ENCODE assay signal across 29 mouse cellular contexts in the genomic region with DNA sequence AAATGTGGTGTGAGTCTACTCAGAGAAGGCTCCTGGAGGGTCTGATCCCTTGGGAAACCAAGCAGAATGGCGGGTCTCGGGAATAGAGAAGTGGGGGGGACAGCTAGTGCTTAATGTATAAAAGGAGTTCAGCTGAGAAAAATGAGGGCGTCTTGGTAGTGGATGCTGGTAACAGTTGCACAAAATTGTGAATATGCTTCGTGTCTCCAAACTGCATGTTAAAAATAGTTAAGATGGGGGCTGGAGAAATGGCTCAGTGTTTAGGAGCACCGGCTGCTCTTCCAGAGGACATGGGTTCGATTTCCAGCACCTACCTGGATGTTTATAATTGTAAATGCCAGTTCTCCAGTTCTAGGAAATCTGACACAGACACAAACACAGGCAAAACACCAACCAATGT. TPM values are rescaled to one million over a fixed set of nuclear protein-coding genes. Genes with fewer than 3 reads are reported as not detected.
DNase-seq lines count a peak whose midpoint lies in the region; ATAC-seq and TF ChIP-seq lines count a peak whose summit lies in the region.
"Had no signal": no experiment of that assay in that cellular context is flagged by ENCODE, and none has a peak within 500 bp of the region (broad histone marks: within the 10 kb centered on the region; RNA-seq: fewer than 3 reads in every experiment).

No protein-coding gene starts in this region.

- TF ChIP-seq CTCF in CH12.LX (conservative IDR thresholded peaks at IDR 0.05 in 1 of 2, IDR thresholded peaks at IDR 0.05 in 1 of 2; ENCODE audit: low read depth in 2 of 2, low read length in 2 of 2), result no peak
- TF ChIP-seq CTCF in cortical plate, adult 2 months (IDR thresholded peaks at IDR 0.05; ENCODE audit: extremely low read depth, insufficient read depth, low read length), result no peak

- no peak for TF ChIP-seq EP300 in CH12.LX (IDR thresholded peaks at IDR 0.05; ENCODE audit: low read length)

- H3K27me3 ChIP-seq in midbrain, embryonic 11.5 days (ENCODE audit: control insufficient read depth, insufficient read depth, low read length), result peaks cover 30% of the 10 kb centered on the region
- H3K27me3 ChIP-seq in midbrain, embryonic 14.5 days (ENCODE audit: control insufficient read depth, insufficient read depth, low read length), result peaks cover 25% of the 10 kb centered on the region
- H3K27me3 ChIP-seq in CH12.LX (replicated peaks), result no peaks in the 10 kb centered on the region

- in situ Hi-C loops in CH12.LX (cut with MboI; ENCODE audit: low pct_ligation_motif_present, low pct_unique_long_range_greater_than_20kb, low sequenced_read_pairs), result no loop called here

- H3K4me1 ChIP-seq in midbrain, embryonic 11.5 days (ENCODE audit: control insufficient read depth, insufficient read depth, low read length), result 0 out of 2 replicates have a peak, but pooled peaks cover 2% of the 10 kb centered on the region
- H3K4me1 ChIP-seq in midbrain, embryonic 14.5 days (ENCODE audit: control insufficient read depth, insufficient read depth, low read length), result peaks cover 4% of the 10 kb centered on the region; the same call in 1 of the 2 replicates
- H3K4me1 ChIP-seq in CH12.LX (ENCODE audit: control insufficient read depth in 1 of 2, insufficient read depth in 2 of 2), result peaks cover 34 to 73% of the 10 kb centered on the region in 2 experiments
- H3K4me1 ChIP-seq in cortical plate, adult 2 months (ENCODE audit: control insufficient read depth, insufficient read depth, low read length), result peaks cover 15% of the 10 kb centered on the region

- peaks cover 72% of the 10 kb centered on the region for H3K79me2 ChIP-seq in CH12.LX (replicated peaks; ENCODE audit: control insufficient read depth, extremely low read depth, insufficient read depth, poor library complexity, severe bottlenecking)

- no peak for TF ChIP-seq RAD21 in CH12.LX (IDR thresholded peaks at IDR 0.05; ENCODE audit: low read depth, low read length)

- no peak for TF ChIP-seq POLR2A in CH12.LX (IDR thresholded peaks at IDR 0.05; ENCODE audit: low read depth, low read length)
- TF ChIP-seq POLR2A in cortical plate, adult 2 months (IDR thresholded peaks at IDR 0.05; ENCODE audit: extremely low read depth, insufficient read depth, low read length), result no peak

- no peak overlapping the region for H3K4me3 ChIP-seq in midbrain, embryonic 11.5 days (ENCODE audit: low read depth, low read length)
- no peak overlapping the region for H3K4me3 ChIP-seq in midbrain, embryonic 14.5 days (replicated peaks; ENCODE audit: low read depth, low read length)
- H3K4me3 ChIP-seq in CH12.LX (replicated peaks in 1 of 3; ENCODE audit: low read depth in 2 of 3, low read length in 2 of 3, poor library complexity in 1 of 3), result no peak overlapping the region
- no peak overlapping the region for H3K4me3 ChIP-seq in cortical plate, adult 2 months (ENCODE audit: insufficient read depth, low read length)
- H3K4me3 ChIP-seq: embryonic facial prominence, embryonic 10.5 days; embryonic facial prominence, embryonic 12.5 days; forebrain, embryonic 13.5 days; forebrain, embryonic 15.5 days had no signal

- no peaks in the 10 kb centered on the region for H3K36me3 ChIP-seq in midbrain, embryonic 11.5 days (ENCODE audit: control insufficient read depth, insufficient read depth, low read length)
- H3K36me3 ChIP-seq in midbrain, embryonic 14.5 days (ENCODE audit: control insufficient read depth, insufficient read depth, low read length), result no peaks in the 10 kb centered on the region
- H3K36me3 ChIP-seq in CH12.LX (replicated peaks in 1 of 2; ENCODE audit: control insufficient read depth in 1 of 2, insufficient read depth in 1 of 2, low read length in 1 of 2), result peaks cover 7 to 30% of the 10 kb centered on the region in 2 experiments
- H3K36me3 ChIP-seq: embryonic facial prominence, embryonic 10.5 days; embryonic facial prominence, embryonic 12.5 days; forebrain, embryonic 15.5 days had no signal

- no peak overlapping the region for H3K4me2 ChIP-seq in midbrain, embryonic 11.5 days
- no peak overlapping the region for H3K4me2 ChIP-seq in midbrain, embryonic 14.5 days (ENCODE audit: low read length)
- no peak overlapping the region for H3K4me2 ChIP-seq in CH12.LX (ENCODE audit: insufficient read depth, low read depth, poor library complexity, severe bottlenecking)
- H3K4me2 ChIP-seq: embryonic facial prominence, embryonic 12.5 days; forebrain, embryonic 13.5 days; forebrain, embryonic 15.5 days had no signal

- H3K9me3 ChIP-seq in midbrain, embryonic 11.5 days (ENCODE audit: control insufficient read depth, low read length), result no peaks in the 10 kb centered on the region
- no peaks in the 10 kb centered on the region for H3K9me3 ChIP-seq in midbrain, embryonic 14.5 days (ENCODE audit: control insufficient read depth, low read length)
- H3K9me3 ChIP-seq in CH12.LX (replicated peaks; ENCODE audit: low read length), result peaks cover 3% of the 10 kb centered on the region
- H3K9me3 ChIP-seq: embryonic facial prominence, embryonic 10.5 days; embryonic facial prominence, embryonic 12.5 days; forebrain, embryonic 13.5 days; forebrain, embryonic 15.5 days had no signal

- dilution Hi-C loops in CH12.LX (cut with MboI; ENCODE audit: extremely low pct_ligation_motif_present, extremely low pct_unique_long_range_greater_than_20kb, low sequenced_read_pairs), result no loop called here

- H3K9ac ChIP-seq in midbrain, embryonic 11.5 days (ENCODE audit: low read length), result no peak overlapping the region
- H3K9ac ChIP-seq in midbrain, embryonic 14.5 days (replicated peaks; ENCODE audit: low read length), result no peak overlapping the region
- H3K9ac ChIP-seq in CH12.LX (ENCODE audit: insufficient read depth, low read depth), result no peak overlapping the region
- H3K9ac ChIP-seq: embryonic facial prominence, embryonic 12.5 days; forebrain, embryonic 13.5 days; forebrain, embryonic 15.5 days; forebrain, postnatal 0 days had no signal

- WGBS in midbrain, embryonic 11.5 days, result 82% methylated on average over 6 of the region's 6 CpGs
- WGBS in midbrain, embryonic 14.5 days, result 85% methylated on average over 6 of the region's 6 CpGs

- H3K27ac ChIP-seq in midbrain, embryonic 11.5 days (ENCODE audit: low read depth, low read length), result no peak overlapping the region
- no peak overlapping the region for H3K27ac ChIP-seq in midbrain, embryonic 14.5 days (replicated peaks; ENCODE audit: low read depth, low read length)
- H3K27ac ChIP-seq in CH12.LX (ENCODE audit: insufficient read depth, low read depth), result peak overlapping the region; percentile 63; the same call in 1 of the 2 replicates
- H3K27ac ChIP-seq in cortical plate, adult 2 months (ENCODE audit: insufficient read depth, low read length), result peak overlapping the region; percentile 44; the same call in 1 of the 2 replicates
- H3K27ac ChIP-seq: embryonic facial prominence, embryonic 10.5 days; embryonic facial prominence, embryonic 12.5 days; forebrain, embryonic 13.5 days; forebrain, embryonic 15.5 days had no signal

- ATAC-seq in frontal cortex, adult (ENCODE audit: low TSS enrichment), result 0 out of 2 replicates have a peak, but pooled peaks have one; percentile 11
- ATAC-seq in midbrain, embryonic 11.5 days (ENCODE audit: low FRiP score), result no peak
- no peak for ATAC-seq in midbrain, embryonic 14.5 days (ENCODE audit: low FRiP score, low TSS enrichment)
- ATAC-seq: activated CD4-positive, CD25-positive, alpha-beta regulatory T cell, adult 4 months; CD4-positive, CD25-positive, alpha-beta regulatory T cell, adult 4 months; forebrain, embryonic 13.5 days; forebrain, embryonic 15.5 days; forebrain, postnatal 0 days had no signal

- DNase-seq in frontal cortex, postnatal 25 days (ENCODE audit: low spot score in 2 of 2), result no peak
- peak; percentile 39 for DNase-seq in midbrain, embryonic 11.5 days (ENCODE audit: low spot score, missing footprints)
- no peak for DNase-seq in midbrain, embryonic 14.5 days
- no peak for DNase-seq in CH12.LX (ENCODE audit: extremely low read depth)
- DNase-seq in cerebellum, postnatal 25 days, result no peak
- DNase-seq in adrenal gland, adult 2 months, result no peak
- DNase-seq: adrenal gland, postnatal 10 days; adrenal gland, postnatal 25 days; B cell, adult 2 months; cerebellum, adult 11-12 months; cerebellum, adult 2 months; cerebellum, postnatal 10 days; cerebellum, postnatal 36 days; forebrain, postnatal 0 days had no signal

RNA-seq across cellular contexts. Expression of gene Adap1, which starts 4.1 kb away (rescaled TPM):
- 2.4 TPM in 2 replicates for polyA plus RNA-seq in midbrain, embryonic 11.5 days (2014; fragmentation: Nextera tagmentation; extraction: Ambion mirVana)
- 38.6 and 64.0 TPM in 2 replicates for polyA plus RNA-seq in midbrain, embryonic 14.5 days (2014; fragmentation: Nextera tagmentation; extraction: Ambion mirVana)
- 73.2 and 93.9 TPM in 2 replicates for total RNA-seq in CH12.LX (2012; rRNA removed)
- total RNA-seq in CH12.LX (2014; rRNA removed), result 53.9 and 55.3 TPM in 2 replicates
- 61.8 and 70.7 TPM in 2 replicates for polyA plus RNA-seq in CH12.LX (2012; ENCODE audit: insufficient read length, low read depth)
- polyA plus RNA-seq in cortical plate, adult 2 months (2012; rRNA removed), result 271 and 275 TPM in 2 replicates
- 1 to 10 TPM; 4.9 to 5.0 TPM for total RNA-seq in adrenal gland, adult 2 months (2021)
- 8.6 and 10.5 TPM in 2 replicates for polyA plus RNA-seq in adrenal gland, adult 2 months (2012; rRNA removed)

RNA-seq across cellular contexts. Expression of gene Cox19, which starts 29.9 kb away (rescaled TPM):
- polyA plus RNA-seq in midbrain, embryonic 11.5 days (2014; fragmentation: Nextera tagmentation; extraction: Ambion mirVana), result 124 and 133 TPM in 2 replicates
- 129 and 130 TPM in 2 replicates for polyA plus RNA-seq in midbrain, embryonic 14.5 days (2014; fragmentation: Nextera tagmentation; extraction: Ambion mirVana)
- total RNA-seq in CH12.LX (2012; rRNA removed), result 30.1 and 38.8 TPM in 2 replicates
- total RNA-seq in CH12.LX (2014; rRNA removed), result 32.1 and 32.3 TPM in 2 replicates
- polyA plus RNA-seq in CH12.LX (2012; ENCODE audit: insufficient read length, low read depth), result 70.1 and 74.0 TPM in 2 replicates
- polyA plus RNA-seq in cortical plate, adult 2 months (2012; rRNA removed), result 90.2 and 92.7 TPM in 2 replicates
- total RNA-seq in adrenal gland, adult 2 months (2021), result 10 to 100 TPM; 81.2 to 85.7 TPM
- 97.6 and 107 TPM in 2 replicates for polyA plus RNA-seq in adrenal gland, adult 2 months (2012; rRNA removed)

RNA-seq across cellular contexts. Expression of gene Cyp2w1, which starts 31.1 kb away (rescaled TPM):
- polyA plus RNA-seq in midbrain, embryonic 11.5 days (2014; fragmentation: Nextera tagmentation; extraction: Ambion mirVana), result not detected in 2 replicates
- not detected in 2 replicates for polyA plus RNA-seq in midbrain, embryonic 14.5 days (2014; fragmentation: Nextera tagmentation; extraction: Ambion mirVana)
- total RNA-seq in CH12.LX (2012; rRNA removed) (not detected in 2 replicates), CH12.LX (2014; rRNA removed) (not detected in 2 replicates)
- polyA plus RNA-seq in CH12.LX (2012; ENCODE audit: insufficient read length, low read depth), result not detected in 2 replicates
- not detected in 2 replicates for polyA plus RNA-seq in cortical plate, adult 2 months (2012; rRNA removed)
- not detected for total RNA-seq in adrenal gland, adult 2 months (2021)
- polyA plus RNA-seq in adrenal gland, adult 2 months (2012; rRNA removed), result not detected in 2 replicates
- total RNA-seq: adrenal gland, adult 18-20 months; adrenal gland, postnatal 10 days; adrenal gland, postnatal 25 days; adrenal gland, postnatal 4 days; common myeloid progenitor, adult 5-6 weeks; ES-E14; forebrain, postnatal 0 days; MEL had no signal
- polyA plus RNA-seq: activated CD4-positive, CD25-positive, alpha-beta regulatory T cell, adult 4 months; CD4-positive, CD25-positive, alpha-beta regulatory T cell, adult 4 months; cerebellum, adult 2 months; embryonic facial prominence, embryonic 10.5 days; forebrain, embryonic 11.5 days; forebrain, embryonic 13.5 days; forebrain, embryonic 15.5 days; forebrain, postnatal 0 days; frontal cortex, adult 2 months had no signal

RNA-seq across cellular contexts. Expression of gene Gpr146, which starts 56.2 kb away (rescaled TPM):
- polyA plus RNA-seq in midbrain, embryonic 11.5 days (2014; fragmentation: Nextera tagmentation; extraction: Ambion mirVana), result 1.5 and 2.7 TPM in 2 replicates
- 1.2 and 1.8 TPM in 2 replicates for polyA plus RNA-seq in midbrain, embryonic 14.5 days (2014; fragmentation: Nextera tagmentation; extraction: Ambion mirVana)
- total RNA-seq in CH12.LX (2012; rRNA removed) (0.08 and 0.13 TPM in 2 replicates), CH12.LX (2014; rRNA removed) (not detected in 2 replicates)
- not detected in 2 replicates for polyA plus RNA-seq in CH12.LX (2012; ENCODE audit: insufficient read length, low read depth)
- polyA plus RNA-seq in cortical plate, adult 2 months (2012; rRNA removed), result 15.3 and 16.3 TPM in 2 replicates
- 10 to 100 TPM in 1 of 2 experiments, 1 to 10 TPM in 1; 9.2 to 21.2 TPM for total RNA-seq in adrenal gland, adult 2 months (2021)
- polyA plus RNA-seq in adrenal gland, adult 2 months (2012; rRNA removed), result 31.4 and 33.8 TPM in 2 replicates

Comparison
In these comparisons a context has a peak if more than half of its experiments do, and no peak if none do; other contexts are left out.
1. H3K27ac ChIP-seq: peak in CH12.LX (single experiment) and cortical plate, adult 2 months (single experiment); none in midbrain, embryonic 11.5 days (single experiment) and midbrain, embryonic 14.5 days (single experiment).